Mouse (Mus musculus) MEL (cell line): ENCODE data around the gene Ubl3.

Source experiments
- CHD2 ChIP-seq: IDR thresholded peaks from 2 replicates; pipeline ENCODE4 v1.6.1; 2011; ENCODE audit warnings: low read length, improper control_type of control experiment
- CTCF ChIP-seq, 3 experiments: IDR thresholded peaks in 2 of 3; conservative IDR thresholded peaks in 1 of 3; 2 replicates each; pipeline ENCODE4 v1.5.1; 2011 to 2012; ENCODE audit warnings: low read length in 3 of 3, low read depth in 2 of 3, mild to moderate bottlenecking in 2 of 3, improper control_type of control experiment in 1 of 3, inconsistent platforms in 1 of 3, mixed read lengths in 1 of 3, moderate library complexity in 1 of 3; ENCODE audit not compliant: control insufficient read depth in 1 of 3, insufficient read depth in 1 of 3, poor library complexity in 1 of 3, severe bottlenecking in 1 of 3
- GABPA ChIP-seq: IDR thresholded peaks from 2 replicates; pipeline ENCODE4 v1.6.1; 2012; ENCODE audit warnings: low read depth, mild to moderate bottlenecking, inconsistent platforms, low read length, improper control_type of control experiment, moderate library complexity
- JUND ChIP-seq: IDR thresholded peaks from 2 replicates; pipeline ENCODE4 v1.6.1; 2011; ENCODE audit warnings: low read depth, mild to moderate bottlenecking, improper control_type of control experiment, low read length
- MAFK ChIP-seq: IDR thresholded peaks from 2 replicates; pipeline ENCODE4 v1.6.1; 2011; ENCODE audit warnings: low read depth, mild to moderate bottlenecking, low read length, improper control_type of control experiment, borderline replicate concordance
- NELFE ChIP-seq: IDR thresholded peaks from 2 replicates; pipeline ENCODE4 v1.6.1; 2011; ENCODE audit warnings: low read depth, low read length, improper control_type of control experiment
- POLR2A ChIP-seq, 2 experiments: IDR thresholded peaks; 2 replicates each; pipeline ENCODE4 v1.6.1; 2011 to 2012; ENCODE audit warnings: low read length in 2 of 2, mild to moderate bottlenecking in 2 of 2, control low read depth in 1 of 2, improper control_type of control experiment in 1 of 2, low read depth in 1 of 2, moderate library complexity in 1 of 2; ENCODE audit not compliant: control insufficient read depth in 1 of 2, insufficient read depth in 1 of 2, poor library complexity in 1 of 2
- POLR2AphosphoS2 ChIP-seq: IDR thresholded peaks from 2 replicates; pipeline ENCODE4 v1.6.1; 2011; ENCODE audit warnings: low read length, improper control_type of control experiment
- TAL1 ChIP-seq: IDR thresholded peaks from 2 replicates; pipeline ENCODE4 v1.6.1; 2012; ENCODE audit warnings: mild to moderate bottlenecking, inconsistent platforms, low read length, moderate library complexity, mixed read lengths

GRCm38 (mm10) chr5:148494249-148494648, 58.3 kb downstream of the Ubl3 start:
- TF ChIP-seq CTCF (IDR thresholded peaks at IDR 0.05 in 2 of 3, conservative IDR thresholded peaks at IDR 0.05 in 1 of 3; ENCODE audit: control insufficient read depth in 1 of 3, insufficient read depth in 1 of 3, low read depth in 2 of 3, low read length in 3 of 3, poor library complexity in 1 of 3, severe bottlenecking in 1 of 3), result no peak
- TF ChIP-seq MAFK, result no peak
- peak in 1 of 2 experiments; percentile 53; a peak in 1 of 4 replicates for TF ChIP-seq POLR2A (IDR thresholded peaks at IDR 0.05; ENCODE audit: control insufficient read depth in 1 of 2, insufficient read depth in 1 of 2, low read depth in 1 of 2, low read length in 2 of 2, poor library complexity in 1 of 2)
- no peak for TF ChIP-seq CHD2
- TF ChIP-seq JUND, result no peak
- TF ChIP-seq TAL1, result no peak
- TF ChIP-seq GABPA, result no peak
- peak; percentile 59 for TF ChIP-seq NELFE
- no peak for TF ChIP-seq POLR2AphosphoS2
